Mouse (Mus musculus) liver, postnatal 0 days (tissue): ENCODE measurements at regions not wholly inside any gene's neighbourhood (a gene's known extent, or its start where the extent isn't known, plus 50 kb on each side); places are given as distances from the start of the nearest gene placed in this dataset.

Experiments
- CTCF ChIP-seq: sonication (generic); IDR thresholded peaks from 2 replicates; pipeline ENCODE4 v1.5.1; 2016; ENCODE audit warnings: antibody characterized with exemption, low read depth
- EP300 ChIP-seq: IDR thresholded peaks from 2 replicates; pipeline ENCODE4 v1.6.1; 2016; ENCODE audit warnings: antibody characterized with exemption, low read depth, mild to moderate bottlenecking

- TF ChIP-seq CTCF (no peak), EP300 (peak; percentile 61; the same call in 1 of the 2 replicates)
These were observed 82.2 kb upstream of the Med13l start for GRCm38 (mm10) chr5:118478120-118478768.
